Mouse (Mus musculus) bone marrow macrophage, adult 2 months (primary cell): ENCODE measurements around the gene Krt7. TPM values are rescaled to one million over a fixed set of nuclear protein-coding genes. Genes with fewer than 3 reads are reported as not detected.

Experiments
- H3K27ac ChIP-seq: 2 replicates; pipeline ENCODE4 v1.5.1; 2012; ENCODE audit warnings: low read depth, low read length; ENCODE audit not compliant: insufficient read depth
- H3K4me1 ChIP-seq: 2 replicates; pipeline ENCODE4 v1.6.1; 2012; ENCODE audit warnings: low read length; ENCODE audit not compliant: control insufficient read depth, insufficient read depth
- H3K4me3 ChIP-seq: 2 replicates; pipeline ENCODE4 v1.5.1; 2012; ENCODE audit warnings: mild to moderate bottlenecking, low read length, moderate library complexity; ENCODE audit not compliant: insufficient read depth
- CTCF ChIP-seq: IDR thresholded peaks from 2 replicates; pipeline ENCODE4 v1.5.1; 2012; ENCODE audit warnings: low read depth, mild to moderate bottlenecking, low read length, moderate library complexity
- POLR2A ChIP-seq: IDR thresholded peaks from 2 replicates; pipeline ENCODE4 v1.6.1; 2012; ENCODE audit warnings: mild to moderate bottlenecking, low read depth, low read length, borderline replicate concordance
- polyA plus RNA-seq: library from polyadenylated mRNA; stranded (reverse); fragments of >200 nt; gene quantifications from 2 replicates; pipeline ENCODE4 v1.2.4, GENCODE M21; 2012; ENCODE audit not compliant: missing spikeins, insufficient read depth, insufficient read length

Krt7 gene
- polyA plus RNA-seq, 1 experiment = not detected

DNA sequence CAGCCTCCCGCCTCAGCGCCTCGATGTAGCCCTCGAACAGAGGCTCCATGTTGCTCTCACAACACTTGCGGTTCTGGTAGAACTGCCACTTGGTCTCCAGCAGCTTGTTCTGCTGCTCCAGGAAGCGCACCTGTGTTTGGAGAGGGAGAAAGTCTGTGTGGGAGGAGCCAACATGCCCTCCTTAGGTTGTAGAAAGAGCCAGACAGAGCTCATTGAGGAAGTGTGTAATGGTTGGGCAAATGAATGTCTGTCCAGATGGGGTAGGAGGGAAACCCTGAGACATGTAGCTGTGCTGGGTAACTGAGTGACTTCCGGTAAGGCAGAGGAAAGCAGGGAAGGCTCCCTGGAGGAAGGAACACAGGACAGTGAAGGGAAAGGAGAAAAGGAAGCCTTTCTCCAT, 25.8 kb downstream of the Krt7 start:
- H3K4me3 ChIP-seq = no peak overlapping the region
- no peak for TF ChIP-seq POLR2A
- TF ChIP-seq CTCF = no peak
- H3K27ac ChIP-seq = no peak overlapping the region
- no peaks in the 10 kb centered on the region for H3K4me1 ChIP-seq

- Histone ChIP-seq H3K27ac (no peak within 1 kb of the TSS), H3K4me1 (no peaks in the 10 kb centered on the region), H3K4me3 (no peak within 1 kb of the TSS)
- no peak for TF ChIP-seq POLR2A
- no peak for TF ChIP-seq CTCF
Observed at GRCm38 (mm10) chr15:101438555-101438954, 27.7 kb downstream of the Krt7 start, which contains the start of gene Krt87. Gene Krt87 (minus strand): TSS chr15:101438804.

DNA sequence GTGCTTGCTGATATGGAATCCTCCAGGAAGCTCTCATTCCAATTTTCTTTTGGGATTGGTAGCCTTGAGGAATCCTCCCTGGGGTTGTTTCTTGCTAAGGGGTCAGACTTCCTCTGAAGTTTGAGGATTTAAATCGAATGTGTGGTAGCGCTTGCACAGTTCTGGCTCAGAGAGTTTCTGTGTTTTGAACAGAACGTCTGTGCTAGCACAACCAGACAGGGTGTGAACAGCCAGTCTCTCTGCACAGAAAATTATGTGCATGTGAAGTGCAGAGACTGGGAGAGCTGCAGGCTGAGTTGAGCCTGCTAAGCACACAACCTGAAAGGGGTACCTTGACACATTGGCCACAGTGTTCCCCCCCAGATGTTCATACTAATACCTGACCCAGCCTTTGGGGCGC, 30.0 kb downstream of the Krt7 start:
- Histone ChIP-seq H3K4me1 (no peaks in the 10 kb centered on the region), H3K27ac (no peak overlapping the region), H3K4me3 (no peak overlapping the region)
- TF ChIP-seq POLR2A = no peak
- no peak for TF ChIP-seq CTCF

GRCm38 (mm10) chr15:101446572-101446971, 35.7 kb downstream of the Krt7 start:
- Histone ChIP-seq H3K4me1 (no peaks in the 10 kb centered on the region), H3K27ac (no peak overlapping the region), H3K4me3 (no peak overlapping the region)
- TF ChIP-seq CTCF (no peak), POLR2A (no peak)

- Histone ChIP-seq H3K4me1 (no peaks in the 10 kb centered on the region), H3K4me3 (no peak within 1 kb of the TSS), H3K27ac (no peak within 1 kb of the TSS)
- TF ChIP-seq CTCF (no peak), POLR2A (no peak)
Observed at GRCm38 (mm10) chr15:101447444-101447843, 36.6 kb downstream of the Krt7 start, which contains the start of gene Krt88. Gene Krt88 (plus strand): TSS chr15:101447744.

DNA sequence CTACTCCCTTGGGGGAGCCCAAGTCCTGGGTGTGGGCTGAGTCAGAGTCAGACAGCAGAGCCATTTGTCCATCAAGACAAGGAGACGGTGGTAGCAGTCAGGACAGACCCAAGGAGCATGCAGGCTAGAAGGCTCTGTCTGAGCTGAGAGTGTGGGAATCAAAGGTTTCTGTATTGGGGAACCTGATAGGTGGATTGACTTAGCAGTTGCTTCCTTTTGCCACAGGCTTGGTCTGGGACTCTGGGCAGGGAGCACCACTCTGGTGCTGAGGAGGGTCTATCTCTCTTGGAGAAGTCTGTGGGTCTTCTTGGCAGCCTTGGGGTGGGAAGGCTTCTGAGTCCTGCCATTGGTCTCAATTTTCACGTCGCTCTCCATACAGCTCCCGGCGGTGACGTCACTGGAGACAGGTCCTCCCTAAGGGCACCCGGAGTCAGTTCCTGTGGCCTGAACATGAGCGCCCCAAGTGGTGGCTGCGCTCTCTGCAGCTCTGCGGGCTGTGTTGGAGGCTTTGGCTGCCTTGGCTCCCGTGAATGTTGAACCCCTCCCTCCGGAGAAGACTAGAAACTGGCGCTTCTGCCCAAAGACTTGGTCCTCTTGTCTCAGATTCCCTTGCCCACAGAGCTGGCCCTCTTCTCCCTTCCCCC, 42.4 kb downstream of the Krt7 start:
- no peaks in the 10 kb centered on the region for H3K4me1 ChIP-seq
- no peak overlapping the region for H3K27ac ChIP-seq
- TF ChIP-seq POLR2A (no peak), CTCF (peak; percentile 58)
- H3K4me3 ChIP-seq = no peak overlapping the region

DNA sequence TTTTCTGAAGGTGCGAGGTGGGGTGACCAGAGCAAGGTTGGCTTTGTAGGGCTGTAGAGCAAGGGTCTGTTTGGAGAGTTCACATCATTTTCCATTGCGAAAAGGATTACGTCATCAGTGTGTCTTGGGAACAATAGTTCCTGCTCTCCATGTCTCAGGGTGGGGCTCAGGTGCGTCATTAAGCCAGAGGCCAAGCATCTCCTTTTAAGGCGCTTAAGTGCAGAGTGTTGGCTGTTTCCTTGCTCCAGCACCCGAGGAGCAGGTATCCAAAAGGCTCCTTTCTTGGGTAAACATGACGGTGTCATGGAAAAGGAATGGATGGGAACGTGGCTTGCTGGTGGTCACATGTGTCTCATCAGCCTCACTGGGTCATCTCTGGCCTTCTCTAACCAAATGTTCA, 43.9 kb downstream of the Krt7 start:
- no peaks in the 10 kb centered on the region for H3K4me1 ChIP-seq
- H3K27ac ChIP-seq = no peak overlapping the region
- no peak overlapping the region for H3K4me3 ChIP-seq
- TF ChIP-seq POLR2A = no peak
- no peak for TF ChIP-seq CTCF

GRCm38 (mm10) chr15:101455292-101455691, 44.4 kb downstream of the Krt7 start:
- no peak for TF ChIP-seq CTCF
- no peak for TF ChIP-seq POLR2A
- H3K4me3 ChIP-seq = no peak overlapping the region
- no peaks in the 10 kb centered on the region for H3K4me1 ChIP-seq
- no peak overlapping the region for H3K27ac ChIP-seq

- Histone ChIP-seq H3K27ac (no peak overlapping the region), H3K4me3 (no peak overlapping the region), H3K4me1 (no peaks in the 10 kb centered on the region)
- TF ChIP-seq POLR2A (no peak), CTCF (no peak)
Observed at GRCm38 (mm10) chr15:101455891-101456290, 45.0 kb downstream of the Krt7 start.

- Histone ChIP-seq H3K4me1 (no peaks in the 10 kb centered on the region), H3K4me3 (no peak overlapping the region), H3K27ac (no peak overlapping the region)
- no peak for TF ChIP-seq CTCF
Observed at GRCm38 (mm10) chr15:101458361-101458930, 47.6 kb downstream of the Krt7 start.

GRCm38 (mm10) chr15:101459283-101459682, 48.4 kb downstream of the Krt7 start:
- no peak overlapping the region for H3K4me3 ChIP-seq
- TF ChIP-seq CTCF (0 out of 2 replicates have a peak, but pooled peaks have one; percentile 21), POLR2A (no peak)
- no peaks in the 10 kb centered on the region for H3K4me1 ChIP-seq

More at GRCm38 (mm10) chr15:101459283-101459682, 48.4 kb downstream of the Krt7 start:
- H3K27ac ChIP-seq = no peak overlapping the region
